Mouse (Mus musculus) spleen, embryonic (tissue): Measurements from ENCODE around the gene Ccdc54.

Experiments used
- CTCF ChIA-PET: fragments of 350-600 bp; sonication (Branson Sonifier 250); formaldehyde crosslinking; loops from one replicate; lab custom pipeline; 2022; lab: Charles Lee

Ccdc54 gene

GRCm38 (mm10) chr16:50542554-50543333 lies 48.2 kb downstream of the Ccdc54 start:
- CTCF ChIA-PET, result no interaction called here
